In the genomic region with DNA sequence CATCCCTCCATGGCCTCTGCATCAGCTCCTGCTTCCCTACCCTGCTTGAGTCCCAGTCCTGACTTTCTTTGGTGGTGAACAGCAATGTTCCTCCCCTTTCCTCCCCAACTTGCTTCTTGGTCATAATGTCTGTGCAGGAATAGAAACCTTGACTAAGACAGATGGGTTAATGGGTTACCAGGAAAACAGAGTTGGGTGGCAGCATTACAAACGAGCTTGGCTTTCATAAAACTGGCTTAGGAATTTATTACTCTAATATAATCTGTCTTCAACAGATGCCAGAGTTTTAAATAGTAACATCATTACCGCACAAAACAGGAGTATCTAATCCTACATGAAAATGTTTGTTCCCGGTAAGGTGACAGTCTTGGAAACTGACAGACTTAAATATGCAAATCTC, we compare ENCODE assay signal across 22 mouse cellular contexts.
DNase-seq lines count a peak whose midpoint lies in the region; ATAC-seq and TF ChIP-seq lines count a peak whose summit lies in the region.
"Had no signal": no experiment of that assay in that cellular context is flagged by ENCODE, and none has a peak within 500 bp of the region (broad histone marks: within the 10 kb centered on the region; RNA-seq: fewer than 3 reads in every experiment).

No protein-coding gene starts in this region.

- H3K27me3 ChIP-seq in forebrain, postnatal 0 days (ENCODE audit: insufficient read depth, low read length) = no peaks in the 10 kb centered on the region
- no peaks in the 10 kb centered on the region for H3K27me3 ChIP-seq in forebrain, embryonic 13.5 days
- no peaks in the 10 kb centered on the region for H3K27me3 ChIP-seq in kidney, embryonic 15.5 days
- H3K27me3 ChIP-seq: heart, embryonic 13.5 days; hindbrain, embryonic 12.5 days; hindbrain, embryonic 15.5 days had no signal

- TF ChIP-seq POLR2A in brain, embryonic 14.5 days (IDR thresholded peaks at IDR 0.05; ENCODE audit: borderline replicate concordance, extremely low read depth, insufficient read depth, insufficient read length, poor library complexity, severe bottlenecking) = no peak

- 46% methylated on average over 3 of the region's 3 CpGs for WGBS in forebrain, postnatal 0 days
- 77% methylated on average over 3 of the region's 3 CpGs for WGBS in forebrain, embryonic 13.5 days
- WGBS in kidney, embryonic 15.5 days = 67% methylated on average over 3 of the region's 3 CpGs

- intact Hi-C loops in heart, postnatal 14 days (cut with DNase I) = no loop called here

- H3K9me3 ChIP-seq in forebrain, postnatal 0 days (ENCODE audit: low read length) = no peaks in the 10 kb centered on the region
- H3K9me3 ChIP-seq in forebrain, embryonic 13.5 days (replicated peaks) = no peaks in the 10 kb centered on the region
- no peaks in the 10 kb centered on the region for H3K9me3 ChIP-seq in kidney, embryonic 15.5 days (replicated peaks)
- H3K9me3 ChIP-seq: forebrain, embryonic 10.5 days; heart, embryonic 10.5 days; heart, embryonic 13.5 days; hindbrain, embryonic 12.5 days; hindbrain, embryonic 15.5 days had no signal

- no peak overlapping the region for H3K4me2 ChIP-seq in forebrain, postnatal 0 days (ENCODE audit: low read depth)
- no peak overlapping the region for H3K4me2 ChIP-seq in forebrain, embryonic 13.5 days
- H3K4me2 ChIP-seq in kidney, embryonic 15.5 days = no peak overlapping the region
- H3K4me2 ChIP-seq: heart, embryonic 13.5 days; hindbrain, embryonic 12.5 days; hindbrain, embryonic 15.5 days had no signal

- no peak overlapping the region for H3K9ac ChIP-seq in forebrain, postnatal 0 days
- no peak overlapping the region for H3K9ac ChIP-seq in forebrain, embryonic 13.5 days
- no peak overlapping the region for H3K9ac ChIP-seq in kidney, embryonic 15.5 days
- H3K9ac ChIP-seq: heart, embryonic 13.5 days; hindbrain, embryonic 12.5 days; hindbrain, embryonic 15.5 days had no signal

- no peaks in the 10 kb centered on the region for H3K36me3 ChIP-seq in forebrain, postnatal 0 days (ENCODE audit: insufficient read depth)
- no peaks in the 10 kb centered on the region for H3K36me3 ChIP-seq in forebrain, embryonic 13.5 days (ENCODE audit: poor library complexity, severe bottlenecking)
- H3K36me3 ChIP-seq in kidney, embryonic 15.5 days = no peaks in the 10 kb centered on the region
- H3K36me3 ChIP-seq: forebrain, embryonic 10.5 days; heart, embryonic 10.5 days; heart, embryonic 13.5 days; hindbrain, embryonic 12.5 days; hindbrain, embryonic 15.5 days had no signal

- no peak for TF ChIP-seq CTCF in forebrain, postnatal 0 days (IDR thresholded peaks at IDR 0.05; ENCODE audit: low read depth)
- no peak for TF ChIP-seq CTCF in brain, embryonic 14.5 days (IDR thresholded peaks at IDR 0.05; ENCODE audit: borderline replicate concordance, extremely low read depth, insufficient read depth, insufficient read length)

- H3K4me3 ChIP-seq in forebrain, postnatal 0 days (ENCODE audit: low read depth, low read length) = no peak overlapping the region
- H3K4me3 ChIP-seq in forebrain, embryonic 13.5 days = no peak overlapping the region
- H3K4me3 ChIP-seq in kidney, embryonic 15.5 days (replicated peaks) = no peak overlapping the region
- H3K4me3 ChIP-seq: forebrain, embryonic 10.5 days; heart, adult 2 months; heart, embryonic 10.5 days; heart, embryonic 13.5 days; hindbrain, embryonic 12.5 days; hindbrain, embryonic 15.5 days had no signal

- H3K4me1 ChIP-seq in forebrain, postnatal 0 days (ENCODE audit: insufficient read depth) = no peaks in the 10 kb centered on the region
- no peaks in the 10 kb centered on the region for H3K4me1 ChIP-seq in forebrain, embryonic 13.5 days
- H3K4me1 ChIP-seq in kidney, embryonic 15.5 days = peaks cover 4% of the 10 kb centered on the region; the same call in 1 of the 2 replicates
- H3K4me1 ChIP-seq: heart, embryonic 10.5 days; heart, embryonic 13.5 days; hindbrain, embryonic 12.5 days; hindbrain, embryonic 15.5 days had no signal

- ATAC-seq in forebrain, postnatal 0 days = no peak
- no peak for ATAC-seq in forebrain, embryonic 13.5 days
- no peak for ATAC-seq in kidney, embryonic 15.5 days (replicated peaks; ENCODE audit: low FRiP score)
- ATAC-seq: CD4-positive, CD25-positive, alpha-beta regulatory T cell, adult 4 months had no signal

- H3K27ac ChIP-seq in forebrain, postnatal 0 days (ENCODE audit: low read depth, low read length) = no peak overlapping the region
- H3K27ac ChIP-seq in forebrain, embryonic 13.5 days = no peak overlapping the region
- no peak overlapping the region for H3K27ac ChIP-seq in kidney, embryonic 15.5 days
- H3K27ac ChIP-seq: forebrain, embryonic 10.5 days; heart, adult 2 months; heart, embryonic 10.5 days; heart, embryonic 13.5 days; hindbrain, embryonic 12.5 days; hindbrain, embryonic 15.5 days had no signal

- peak; percentile 36 for DNase-seq in forebrain, postnatal 0 days
- DNase-seq in kidney, adult 9 months = peak; percentile 53
- peak; percentile 16 for DNase-seq in layer of hippocampus, adult 9-10 months (ENCODE audit: low spot score)
- no peak for DNase-seq in layer of hippocampus, postnatal 25 days (ENCODE audit: extremely low spot score in 1 of 2, low spot score in 1 of 2)
- DNase-seq in brain, embryonic 14.5 days (ENCODE audit: low read depth) = peak; percentile 27
- no peak for DNase-seq in heart, postnatal 14 days
- DNase-seq: adrenal gland, adult 2 months; adrenal gland, postnatal 14 days; cerebellum, adult 18-20 months; cerebellum, adult 9-10 months; cerebellum, postnatal 14 days; gastrocnemius, postnatal 10 days; gastrocnemius, postnatal 36 days; heart, adult 2 months had no signal

Comparison
In these comparisons a context has a peak if more than half of its experiments do, and no peak if none do; other contexts are left out.
1. DNase-seq: peak in forebrain, postnatal 0 days (single experiment), kidney, adult 9 months (single experiment), layer of hippocampus, adult 9-10 months (single experiment) and brain, embryonic 14.5 days (single experiment); none in layer of hippocampus, postnatal 25 days (0 of 2) and heart, postnatal 14 days (0 of 2).